Mouse (Mus musculus): ENCODE results near the gene Fggy.

DNA sequence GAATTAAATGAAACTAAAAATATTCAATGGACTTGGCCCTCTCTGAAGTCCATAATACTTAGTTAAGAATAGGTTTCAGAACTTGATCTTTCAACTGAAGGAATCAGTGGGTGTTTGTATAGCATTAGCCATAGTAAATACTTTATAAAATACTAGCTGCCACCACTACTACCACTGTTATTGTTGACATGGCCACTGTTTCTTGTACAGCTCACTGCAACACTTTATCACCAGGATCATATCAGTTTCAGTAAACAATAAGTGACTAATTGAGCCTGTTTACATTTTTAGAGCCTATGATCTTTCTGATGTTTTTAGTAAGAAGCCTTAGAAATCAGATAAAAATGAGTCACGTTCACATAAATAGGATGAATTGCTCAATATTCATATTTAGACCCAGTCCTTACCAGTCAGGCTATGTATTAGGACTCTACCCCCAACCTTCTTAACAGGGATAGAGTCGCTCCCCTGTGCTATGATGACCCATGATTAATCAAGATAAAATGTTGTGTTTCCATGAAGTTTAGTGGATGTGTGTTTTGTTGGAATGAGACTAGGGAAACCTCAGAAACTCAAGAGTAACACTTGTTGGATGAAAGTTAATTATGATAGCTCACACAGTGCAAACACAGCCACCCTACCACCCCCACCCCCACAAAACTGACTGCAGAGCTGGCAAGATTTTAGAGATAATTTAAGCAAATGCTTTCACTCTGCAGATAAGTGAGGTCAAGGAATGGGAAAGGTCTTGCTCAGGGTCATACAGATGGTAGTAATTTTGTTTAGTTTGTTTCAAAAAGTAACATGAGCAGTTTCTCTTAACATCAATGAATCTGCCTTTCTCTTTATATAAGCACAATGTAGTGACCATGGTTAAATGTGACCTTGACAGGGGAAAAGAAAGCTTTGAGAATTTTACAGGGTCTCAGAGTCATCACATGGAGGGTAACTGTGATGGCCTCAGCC lies 352.7 kb downstream of the Fggy start:
- no peak for TF ChIP-seq GATA1 (IDR thresholded peaks at IDR 0.05; ENCODE audit: low read length)
- TF ChIP-seq TAL1 (IDR thresholded peaks at IDR 0.05; ENCODE audit: low read length): no peak

Data from erythroblast, embryonic 14.5 days (primary cell).